Mouse (Mus musculus): ENCODE measurements around the gene Nab1. TPM values are rescaled to one million over a fixed set of nuclear protein-coding genes. Genes with fewer than 3 reads are reported as not detected.

Gene Nab1
- 17.3 TPM for polyA plus RNA-seq (2017; shearing (Covaris generic))

GRCm38 (mm10) chr1:52500314-52500981 lies at the start of gene Nab1:
Nab1 (minus strand) TSS chr1:52500679.

Other genes with a start within 250 kb of the Nab1 start
- gene Nemp2, start 130.0 kb upstream of the Nab1 start, polyA plus RNA-seq (2017; shearing (Covaris generic)): 39.9 TPM
- 2.8 TPM for gene Mfsd6, start 226.8 kb upstream of the Nab1 start, polyA plus RNA-seq (2017; shearing (Covaris generic))